Mouse (Mus musculus) c-Kit-positive CD71-positive TER-119-negative erythroid progenitor cells, embryonic 14.5 days (primary cell): ENCODE measurements around the gene Adamtsl1.

ENCODE experiments used
- DNase-seq: peaks from one replicate; pipeline ENCODE4 v3.0.0-alpha.2; 2013; ENCODE audit warnings: low read depth

Adamtsl1 gene

DNA sequence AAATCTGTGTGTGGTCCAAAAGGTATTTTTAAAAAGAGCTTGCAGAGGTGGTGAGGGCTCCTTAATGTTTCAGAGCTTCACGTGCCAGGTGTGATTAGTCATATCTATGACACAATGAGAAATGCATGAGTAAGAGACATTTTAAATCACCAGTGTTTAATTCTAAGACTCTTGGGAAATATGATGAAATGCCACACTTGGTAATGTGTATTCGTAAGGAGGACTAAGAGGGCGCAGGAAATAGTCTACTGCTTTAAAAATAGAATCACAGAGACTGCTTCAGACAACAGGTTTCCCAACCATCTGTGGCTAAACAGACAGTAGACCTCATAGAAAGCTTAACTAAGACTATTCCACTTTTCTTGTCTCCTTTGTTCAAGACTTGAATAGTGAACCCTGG lies 406.5 kb downstream of the Adamtsl1 start:
- DNase-seq = no peak

DNA sequence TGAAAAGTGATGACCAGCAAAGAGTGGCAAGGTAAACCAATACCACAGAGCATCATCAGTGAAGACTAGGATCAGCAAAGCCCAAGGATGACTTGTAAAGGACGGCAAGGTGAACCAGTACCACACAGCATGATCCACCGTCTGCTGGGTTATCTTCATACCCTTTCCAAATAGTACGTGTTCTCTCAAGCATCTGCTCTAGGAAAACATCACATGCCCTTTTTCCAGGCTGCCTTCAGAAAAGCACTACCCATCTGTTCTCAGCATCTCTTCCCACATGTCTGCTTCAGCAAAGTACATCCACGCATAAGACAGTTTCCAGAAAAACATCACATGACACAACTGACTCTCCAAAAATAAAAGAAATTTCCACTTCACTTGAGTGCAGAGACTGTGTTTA lies 408.8 kb downstream of the Adamtsl1 start:
- no peak for DNase-seq

DNA sequence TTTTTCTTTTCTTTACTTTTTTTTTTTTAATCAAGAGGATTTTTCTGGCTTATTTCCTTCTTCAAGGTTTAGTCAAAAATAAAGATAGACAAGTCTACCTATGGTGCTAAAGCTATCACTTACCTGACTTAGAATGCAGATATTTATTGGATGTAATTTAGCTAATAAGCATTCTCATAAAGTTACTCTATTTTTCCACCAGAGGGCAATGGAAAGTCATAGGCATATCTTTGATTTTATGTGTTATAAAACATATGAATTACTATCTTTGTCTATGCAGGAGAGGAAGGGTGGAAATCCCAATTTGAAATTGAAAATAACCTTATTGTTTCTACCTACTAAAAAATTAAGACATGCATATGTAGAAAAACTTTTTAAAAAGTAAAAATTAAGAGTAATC lies 418.2 kb downstream of the Adamtsl1 start:
- no peak for DNase-seq

DNA sequence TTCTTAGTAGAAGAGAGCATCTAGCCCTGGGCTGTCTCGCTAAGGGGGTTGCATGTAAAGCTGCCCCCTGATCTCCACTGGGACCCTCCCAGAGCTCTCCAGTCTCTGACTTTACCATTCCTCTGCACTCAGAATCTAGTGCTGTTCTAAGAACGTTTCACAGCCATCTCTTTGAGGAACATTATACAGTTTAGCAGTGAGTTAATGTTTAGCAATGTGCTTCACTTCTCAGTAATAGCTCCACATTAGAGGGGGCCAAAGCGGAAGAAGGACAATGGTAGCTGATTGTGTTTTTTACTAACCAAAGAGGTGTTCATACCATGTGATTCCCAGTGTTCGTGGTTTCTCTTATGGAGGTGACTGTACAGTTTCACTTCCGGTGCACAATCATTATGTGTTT lies 425.5 kb downstream of the Adamtsl1 start:
- no peak for DNase-seq

DNA sequence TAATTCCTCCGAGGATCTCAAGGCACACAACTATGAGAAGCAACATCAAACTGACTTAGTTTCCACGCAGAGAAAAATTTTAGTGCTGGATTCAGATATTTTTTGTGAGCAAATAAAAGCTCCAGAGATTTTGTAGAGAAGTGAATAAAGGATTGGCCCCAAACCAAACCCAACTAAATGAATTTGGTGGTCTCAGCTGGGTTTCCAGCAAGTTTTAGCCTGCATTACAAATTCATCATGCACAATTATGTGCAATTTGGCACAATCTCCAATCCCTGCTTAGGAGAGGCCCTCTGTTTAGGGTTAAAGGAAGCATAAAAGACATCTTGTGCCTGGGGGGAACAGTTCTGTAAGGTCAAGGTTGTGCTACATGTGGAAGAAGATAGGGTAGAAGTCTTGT lies 427.9 kb downstream of the Adamtsl1 start:
- no peak for DNase-seq

DNA sequence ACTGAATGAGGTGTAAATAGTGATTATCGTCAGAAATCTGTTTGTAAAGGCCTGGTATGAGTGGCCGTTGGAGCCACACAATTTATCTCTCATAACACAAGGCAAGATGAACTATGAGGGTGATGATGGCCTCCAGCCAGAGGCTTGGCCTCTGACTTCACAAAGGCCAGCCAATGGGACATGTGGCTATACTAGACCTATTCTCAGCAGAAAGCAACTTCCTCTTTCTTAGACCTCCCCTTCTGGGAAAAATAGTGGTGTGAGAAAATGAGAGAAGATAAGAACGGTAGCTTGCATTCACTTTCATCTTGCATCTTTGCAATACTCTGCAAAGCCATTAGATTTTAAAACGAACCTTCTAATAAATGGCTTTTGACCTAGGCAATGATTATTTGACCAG lies 439.6 kb downstream of the Adamtsl1 start:
- DNase-seq = peak; percentile 16

DNA sequence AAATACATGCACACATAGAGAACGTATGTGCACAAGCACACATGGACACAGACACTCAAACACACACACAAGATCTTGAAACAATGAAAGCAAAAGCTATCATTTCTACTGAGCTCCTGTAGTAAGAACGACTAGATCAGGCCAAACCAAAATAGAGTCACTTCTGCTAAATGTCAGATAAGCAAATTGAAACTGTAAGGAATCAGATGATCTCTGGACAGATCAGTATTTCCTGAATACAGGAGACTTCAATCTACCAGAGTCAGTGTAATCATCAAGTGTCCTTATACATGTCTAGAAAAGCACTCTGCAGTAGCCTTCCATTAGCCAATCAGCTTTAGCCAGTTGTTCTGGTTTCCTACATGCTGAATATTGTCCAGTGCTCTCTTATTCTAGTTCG lies 441.4 kb downstream of the Adamtsl1 start:
- no peak for DNase-seq

DNA sequence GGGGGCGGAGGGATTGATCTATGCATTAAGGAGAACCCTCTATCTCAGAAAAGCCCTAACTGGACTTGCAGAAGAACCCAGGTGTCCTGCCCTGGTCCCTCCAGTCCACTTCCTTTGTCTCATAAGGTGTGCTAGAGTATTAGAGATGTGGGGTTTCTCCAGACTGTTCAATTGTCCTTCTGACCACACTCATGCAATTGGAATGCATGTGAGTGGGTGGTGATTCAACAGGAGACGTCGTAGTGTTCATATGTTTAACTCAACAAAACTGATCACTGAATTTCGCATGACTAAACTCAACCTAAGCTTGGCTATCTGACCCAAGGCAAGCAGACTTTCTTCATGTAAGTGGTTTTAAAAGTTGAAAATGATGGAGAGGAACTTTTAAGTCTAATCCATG lies 443.3 kb downstream of the Adamtsl1 start:
- DNase-seq = no peak

DNA sequence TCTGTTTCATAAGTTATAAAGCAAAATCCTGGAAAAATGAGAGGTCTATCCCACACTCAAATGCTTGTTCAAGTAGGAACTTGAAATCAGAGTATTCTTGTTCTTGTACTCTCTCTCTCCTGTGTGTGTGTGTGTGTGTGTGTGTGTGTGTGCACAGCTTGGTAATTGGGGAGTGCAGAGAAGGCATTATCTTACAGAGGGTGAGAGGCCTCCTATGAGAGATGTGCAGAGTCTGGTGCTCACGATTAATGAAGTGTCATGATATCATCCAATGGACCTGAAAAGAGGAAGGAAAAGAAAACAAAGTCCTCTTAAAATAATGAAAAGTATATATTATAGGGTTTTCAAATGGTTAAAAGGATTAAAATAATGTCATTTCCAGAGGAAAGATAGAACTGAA lies 443.9 kb downstream of the Adamtsl1 start:
- DNase-seq = no peak

DNA sequence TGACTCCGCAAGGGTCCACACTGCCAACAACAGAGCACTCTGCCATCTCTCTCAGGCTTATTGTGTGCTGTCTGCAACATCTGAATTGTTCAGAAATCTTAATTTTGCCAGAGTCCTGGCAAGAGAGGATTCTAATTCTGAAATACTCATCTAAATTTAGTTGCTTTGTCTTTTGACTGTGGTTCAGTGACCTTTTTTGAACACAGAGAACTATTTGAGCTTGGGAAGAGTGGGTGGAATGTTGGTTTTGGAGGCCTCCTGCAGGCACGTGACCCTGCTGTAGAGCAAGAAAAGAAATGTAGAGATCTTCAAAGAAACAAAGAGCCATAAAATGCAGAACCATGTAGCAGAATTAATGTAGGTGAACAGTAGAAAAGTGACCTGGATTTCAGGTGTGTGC lies 445.0 kb downstream of the Adamtsl1 start:
- DNase-seq = no peak

DNA sequence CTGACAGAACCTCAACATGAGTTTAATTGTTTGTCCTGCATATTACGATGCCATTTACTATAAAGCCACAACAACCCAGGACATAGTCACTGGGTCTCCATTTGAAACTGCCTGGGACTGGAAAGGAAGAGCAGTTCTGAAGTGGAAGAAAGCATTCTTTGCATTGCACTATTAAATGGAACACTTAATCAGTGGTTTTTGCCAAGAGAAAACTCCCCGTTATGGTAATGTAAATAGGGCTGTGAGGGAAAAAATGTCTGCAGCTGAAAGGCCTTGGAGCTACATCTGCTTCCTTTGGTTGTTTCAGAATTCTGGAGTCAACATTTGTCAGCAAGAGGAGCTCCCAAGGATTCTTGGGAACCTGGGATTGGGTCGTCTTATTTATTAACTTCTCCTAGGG lies 462.2 kb downstream of the Adamtsl1 start:
- no peak for DNase-seq

DNA sequence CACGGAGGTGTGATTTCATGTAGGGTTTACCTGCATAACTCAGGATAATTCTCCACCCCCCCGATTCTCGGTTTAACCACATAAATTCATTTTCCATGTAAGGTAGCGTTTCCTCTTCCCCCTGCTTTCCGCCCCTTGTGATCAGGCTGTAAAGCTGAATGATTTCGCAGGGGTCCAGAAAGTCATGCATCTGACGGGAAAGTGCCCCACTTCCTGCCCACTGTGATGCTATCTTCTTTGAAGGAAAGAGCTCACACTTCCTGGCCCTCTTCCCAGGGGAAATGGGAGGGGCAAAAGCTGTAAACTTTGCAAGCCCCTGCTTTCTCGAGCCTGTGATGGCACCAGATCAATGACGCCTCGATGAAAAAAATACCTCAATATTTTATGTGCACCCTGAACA lies 465.2 kb downstream of the Adamtsl1 start:
- DNase-seq = no peak

DNA sequence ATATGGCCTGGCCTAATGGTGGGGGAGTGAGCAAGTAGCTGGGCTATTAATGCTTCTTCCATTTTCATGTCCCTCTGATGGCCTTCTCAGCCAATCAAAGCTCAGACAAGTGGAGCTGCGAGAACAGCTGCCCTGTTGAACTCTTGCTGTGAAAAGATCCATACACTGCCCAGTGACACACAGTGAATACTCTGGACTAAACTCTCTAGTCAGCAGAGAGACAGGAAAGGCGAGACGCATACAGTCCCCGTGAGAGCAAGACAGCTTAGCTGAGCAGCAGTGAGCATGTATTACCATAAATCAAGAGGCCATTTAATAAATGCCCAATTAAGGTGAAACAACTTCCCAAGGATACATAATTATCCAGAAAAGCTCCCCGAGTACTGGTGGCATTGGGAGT lies 492.6 kb downstream of the Adamtsl1 start:
- no peak for DNase-seq

DNA sequence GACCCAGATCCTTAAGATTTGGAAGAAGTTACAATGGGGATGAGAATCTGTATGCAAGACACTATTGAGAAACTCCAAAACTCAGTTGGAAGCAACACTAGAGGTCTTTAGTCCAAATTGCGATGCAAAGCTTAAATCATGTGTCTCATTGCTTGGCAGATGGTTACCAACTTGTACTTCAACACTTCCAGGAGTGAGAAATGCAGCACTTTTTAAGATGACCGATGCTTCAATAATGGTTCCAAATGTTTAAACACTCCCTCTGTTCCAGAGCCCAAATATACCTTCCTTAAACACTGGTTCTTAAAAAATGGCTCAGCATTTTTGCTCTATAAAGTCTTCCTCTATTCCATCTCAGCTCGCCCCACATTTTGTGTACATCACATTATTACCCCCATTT lies 499.7 kb downstream of the Adamtsl1 start:
- DNase-seq = no peak

DNA sequence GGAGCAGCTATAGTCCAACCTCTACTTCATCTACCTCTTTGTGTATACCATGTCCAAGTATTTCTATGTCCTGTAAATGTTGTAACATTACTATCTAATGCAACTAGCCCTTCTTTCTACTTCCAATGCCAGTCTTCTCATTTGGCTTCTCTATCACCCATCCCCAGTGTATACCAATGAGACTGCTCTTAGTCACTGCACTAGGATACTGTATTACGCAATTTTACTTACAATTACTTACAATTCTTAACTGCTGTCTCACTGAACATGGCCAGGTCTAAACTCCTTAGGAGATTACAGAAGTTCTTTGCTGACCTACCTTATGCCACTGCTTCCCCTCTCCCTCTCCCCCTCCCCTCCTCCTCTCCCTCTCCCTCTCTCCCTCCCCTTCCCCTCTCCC lies 505.0 kb downstream of the Adamtsl1 start:
- DNase-seq = no peak

DNA sequence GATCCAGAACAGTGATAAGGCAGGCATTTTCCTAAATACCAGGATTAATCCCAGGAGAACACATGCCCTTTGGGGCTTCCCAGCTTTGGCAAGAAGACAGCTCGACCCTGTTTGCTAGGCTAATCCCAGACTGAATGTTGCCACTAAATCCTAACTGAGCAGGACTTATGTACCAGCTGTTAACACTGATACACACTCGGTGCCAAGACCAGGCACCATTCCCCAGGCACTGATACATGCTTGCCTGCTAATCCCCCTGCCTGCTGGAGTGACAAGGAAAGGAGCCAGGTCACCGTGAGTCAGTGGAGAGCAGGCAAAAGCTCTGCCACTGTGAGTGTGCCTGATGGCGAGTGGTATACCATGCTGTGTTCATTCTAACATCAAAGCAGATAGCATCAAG lies 505.6 kb downstream of the Adamtsl1 start:
- no peak for DNase-seq

DNA sequence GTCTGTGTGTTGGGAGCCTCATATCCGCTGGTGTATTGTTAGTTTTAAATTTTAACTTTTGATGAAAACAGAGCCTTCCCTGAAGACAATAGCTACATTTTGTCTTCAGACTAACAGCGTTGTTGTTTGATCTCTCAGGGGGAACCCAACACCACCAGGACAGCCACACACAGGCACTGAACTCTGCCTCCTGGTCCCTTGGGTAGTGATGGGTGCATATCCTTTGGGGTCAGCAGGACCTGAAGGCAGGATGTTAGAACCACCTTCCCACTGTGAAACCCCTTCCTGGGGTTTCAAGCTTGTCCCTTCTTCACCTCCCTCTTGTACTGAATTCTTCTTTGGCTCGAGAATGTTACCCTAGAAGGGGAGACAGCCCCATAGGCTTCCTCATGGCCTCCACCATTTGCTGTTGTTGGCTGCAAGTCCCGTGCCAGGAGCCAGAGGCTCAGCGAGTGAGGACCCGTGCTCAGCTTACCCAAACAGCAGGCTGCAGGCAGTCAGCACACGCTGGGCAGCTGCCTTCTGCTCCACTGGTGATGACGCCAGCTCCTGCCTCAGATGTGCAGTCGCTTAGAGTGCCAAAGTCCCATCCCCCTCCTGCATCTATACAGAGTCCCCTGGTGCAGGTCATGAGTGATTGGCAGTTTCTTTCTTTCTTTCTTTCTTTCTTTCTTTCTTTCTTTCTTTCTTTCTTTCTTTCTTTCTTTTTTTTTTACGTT lies 506.6 kb downstream of the Adamtsl1 start:
- DNase-seq = no peak

DNA sequence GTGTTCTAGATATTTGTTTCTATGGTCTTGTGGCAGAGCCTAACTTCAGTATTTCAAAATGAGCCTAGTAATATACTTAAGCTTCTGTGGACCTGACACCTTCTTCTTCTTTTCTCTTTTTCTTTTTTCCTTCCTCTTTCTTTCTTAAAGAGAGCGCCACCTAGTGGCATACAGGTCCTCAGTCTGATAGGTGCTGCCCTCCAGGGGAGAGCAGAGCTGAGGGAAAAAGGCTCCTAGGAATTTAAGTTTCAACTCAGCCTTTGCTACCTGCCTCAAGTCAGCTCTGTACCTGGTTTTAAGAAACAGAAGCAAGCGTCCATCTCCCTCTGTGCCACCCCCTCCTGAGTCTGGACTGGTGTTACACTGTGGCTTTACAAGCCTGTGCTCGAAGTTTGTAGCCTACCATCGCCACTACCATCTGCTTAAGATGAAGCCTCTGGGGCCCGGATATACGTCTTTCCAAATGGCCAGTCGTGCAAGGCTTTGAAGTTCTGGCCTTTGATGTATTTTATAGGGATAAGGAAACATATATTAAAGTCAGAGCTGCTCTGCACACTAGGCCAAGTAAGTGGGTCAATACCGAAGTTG lies 510.7 kb downstream of the Adamtsl1 start:
- peak; percentile 5 for DNase-seq

DNA sequence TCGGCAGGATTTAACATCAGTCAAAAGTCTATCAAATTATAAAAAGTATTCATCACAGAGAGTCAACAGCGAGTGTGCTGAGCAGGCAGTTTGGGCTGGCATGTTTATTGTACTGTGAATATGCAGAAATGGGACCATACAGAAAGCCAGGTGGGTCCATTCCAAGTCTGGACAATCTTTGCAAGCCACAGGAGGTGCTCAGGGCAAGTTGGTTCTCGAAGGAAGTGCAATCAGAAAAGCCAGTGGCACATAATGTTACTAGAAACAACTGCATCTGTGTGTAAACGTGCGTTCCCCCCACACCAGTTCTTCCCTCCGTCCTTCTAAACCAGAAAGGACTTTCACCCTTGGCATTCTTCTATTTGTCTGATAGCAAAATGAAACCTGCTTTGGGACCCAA lies 515.5 kb downstream of the Adamtsl1 start:
- no peak for DNase-seq

DNA sequence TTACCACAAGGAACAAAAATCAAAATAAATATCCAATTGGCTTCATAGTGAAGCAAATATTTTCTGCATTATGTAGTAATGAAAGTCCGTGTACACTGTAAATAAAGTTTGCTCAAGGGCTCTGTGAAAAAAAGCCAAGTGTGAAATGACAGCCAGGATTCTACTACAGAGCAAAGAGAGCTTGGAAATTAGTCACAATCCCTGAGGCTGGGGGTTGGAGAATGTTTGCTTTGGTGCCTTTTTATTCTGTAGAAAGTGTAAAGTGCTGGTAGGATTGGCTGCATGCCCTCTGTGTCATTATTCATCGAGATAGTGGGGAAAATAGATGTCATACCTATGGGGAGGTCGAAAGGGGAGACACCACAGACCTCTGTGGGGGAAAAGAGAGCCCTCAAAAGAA lies 516.2 kb downstream of the Adamtsl1 start:
- DNase-seq = no peak

DNA sequence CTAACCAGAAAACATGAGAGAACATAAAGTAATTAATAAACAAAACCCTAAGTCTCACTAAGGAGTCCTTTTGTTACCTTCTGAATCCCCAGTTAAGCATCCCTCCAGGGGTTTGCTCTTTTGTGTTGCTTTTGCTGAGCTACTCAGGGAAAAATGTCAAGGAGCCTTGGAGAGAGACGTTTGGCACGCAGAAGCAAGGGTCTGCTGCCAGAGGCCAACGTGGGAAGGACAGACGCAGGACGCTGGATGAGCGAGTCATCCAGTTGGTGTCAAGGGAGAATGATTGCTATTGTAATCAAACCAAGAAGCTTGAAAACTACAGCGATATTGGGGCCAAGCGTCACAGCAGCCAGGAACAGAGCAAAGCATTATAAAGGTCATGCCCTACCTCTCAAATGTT lies 517.1 kb downstream of the Adamtsl1 start:
- DNase-seq = no peak

DNA sequence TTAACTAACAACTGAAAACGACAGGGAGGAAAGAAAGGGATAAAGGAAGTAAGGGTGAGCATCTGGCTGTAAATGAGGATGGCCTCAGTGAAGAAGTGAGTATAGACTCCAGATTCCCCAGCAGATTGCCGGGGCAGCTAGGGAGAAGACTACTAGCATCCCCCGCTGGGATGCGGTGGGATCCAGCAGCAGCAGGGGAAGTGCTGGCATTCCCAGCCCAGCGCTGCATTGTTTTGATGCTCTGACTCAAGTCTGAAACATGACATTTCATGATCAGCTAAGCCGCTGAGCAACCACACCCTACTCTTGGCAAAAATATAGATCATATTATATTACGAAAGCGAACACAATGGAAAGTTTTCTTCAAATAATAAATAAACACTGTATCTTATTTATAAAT lies 526.9 kb downstream of the Adamtsl1 start:
- no peak for DNase-seq

DNA sequence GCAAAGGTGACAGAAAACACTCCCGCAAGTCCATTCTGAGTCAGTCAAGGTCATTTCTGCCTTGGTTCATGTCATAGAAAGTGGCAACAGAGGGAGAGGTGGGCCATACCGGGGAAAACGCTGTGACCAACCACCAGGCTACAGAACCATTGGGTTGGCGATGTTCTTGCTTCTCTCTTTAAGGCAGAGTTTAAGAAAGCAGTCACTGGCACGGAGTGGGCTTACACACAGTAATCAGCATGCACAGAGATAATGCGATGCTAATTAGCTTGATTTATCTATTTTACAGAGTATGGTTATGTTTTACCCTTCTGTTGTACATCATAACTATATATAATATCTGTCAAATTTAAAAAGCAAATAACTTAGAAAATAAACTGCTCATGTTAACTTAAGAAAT lies 531.5 kb downstream of the Adamtsl1 start:
- no peak for DNase-seq

DNA sequence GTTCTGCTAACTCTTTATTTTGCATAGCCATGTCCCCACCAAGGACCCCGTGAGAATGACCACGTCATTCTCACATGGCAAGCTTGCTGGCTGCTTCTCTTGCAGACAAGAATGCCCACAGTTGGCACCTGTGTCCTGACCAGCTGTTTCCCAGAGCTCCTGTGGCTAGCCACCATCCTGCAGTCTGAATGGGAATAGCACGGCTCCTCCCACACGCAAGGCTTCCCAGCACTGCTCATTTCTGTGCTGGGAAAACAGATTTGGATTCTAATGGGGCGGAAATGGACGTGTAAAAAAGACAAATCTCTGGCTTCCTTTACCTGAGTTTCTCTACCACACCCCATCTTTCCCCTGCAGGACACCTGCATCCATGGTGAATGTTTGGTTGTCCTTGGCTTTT lies 531.9 kb downstream of the Adamtsl1 start:
- no peak for DNase-seq
